Mouse (Mus musculus): ENCODE measurements around the gene Fcer1a. TPM values are rescaled to one million over a fixed set of nuclear protein-coding genes. Genes with fewer than 3 reads are reported as not detected.

The Fcer1a gene
- polyA plus RNA-seq, 1 experiment from 2014 or later, result not detected

Other genes starting within 250 kb of the Fcer1a start
- gene Olfr1408, start 89.8 kb downstream of the Fcer1a start, polyA plus RNA-seq (2016; fragmentation: Nextera tagmentation; extraction: Ambion mirVana), result not detected in 2 replicates
- not detected in 2 replicates for gene Olfr1406, start 36.6 kb downstream of the Fcer1a start, polyA plus RNA-seq (2016; fragmentation: Nextera tagmentation; extraction: Ambion mirVana)
- gene Olfr218, start 29.4 kb downstream of the Fcer1a start, polyA plus RNA-seq (2016; fragmentation: Nextera tagmentation; extraction: Ambion mirVana), result not detected in 2 replicates
- not detected in 2 replicates for gene Olfr1404, start 14.8 kb downstream of the Fcer1a start, polyA plus RNA-seq (2016; fragmentation: Nextera tagmentation; extraction: Ambion mirVana)
- not detected in 2 replicates for gene Olfr418, start 38.8 kb upstream of the Fcer1a start, polyA plus RNA-seq (2016; fragmentation: Nextera tagmentation; extraction: Ambion mirVana)
- gene Mptx2, start 50.6 kb upstream of the Fcer1a start, polyA plus RNA-seq (2016; fragmentation: Nextera tagmentation; extraction: Ambion mirVana), result not detected in 2 replicates
- 0.55 and 0.78 TPM in 2 replicates for gene Ackr1, start 106.5 kb upstream of the Fcer1a start, polyA plus RNA-seq (2016; fragmentation: Nextera tagmentation; extraction: Ambion mirVana)
- 1.1 and 2.5 TPM in 2 replicates for gene Aim2, start 123.7 kb upstream of the Fcer1a start, polyA plus RNA-seq (2016; fragmentation: Nextera tagmentation; extraction: Ambion mirVana)
- gene Cadm3, start 140.5 kb upstream of the Fcer1a start, polyA plus RNA-seq (2016; fragmentation: Nextera tagmentation; extraction: Ambion mirVana), result 0.29 and 0.49 TPM in 2 replicates

Data from limb, embryonic 10.5 days (tissue).